Mouse (Mus musculus) hematopoietic stem cell, adult 5-6 weeks (primary cell): ENCODE measurements around the gene Krt83. TPM values are rescaled to one million over a fixed set of nuclear protein-coding genes. Genes with fewer than 3 reads are reported as not detected.

ENCODE experiments used
- ATAC-seq, 2 experiments: fragments of 125-278 bp in 1 of 2; replicated peaks in 1 of 2; 2 replicates each; pipeline ENCODE4 v1.8.0; 2016 to 2017; ENCODE audit warnings: inconsistent platforms in 2 of 2, mild to moderate bottlenecking in 2 of 2, moderate number of reproducible peaks in 2 of 2, low read depth in 1 of 2, moderate TSS enrichment in 1 of 2; ENCODE audit not compliant: low FRiP score in 2 of 2, poor library complexity in 2 of 2, severe bottlenecking in 2 of 2, insufficient read depth in 1 of 2, low TSS enrichment in 1 of 2
- total RNA-seq: library from RNA; stranded (forward); fragments of 172-1452, 232-1000 nt; gene quantifications from 2 replicates; pipeline ENCODE4 v1.2.3, GENCODE M21; 2017

Gene Krt83
- total RNA-seq, 1 experiment from 2014 or later: not detected

- 0 out of 4 replicates have a peak, but pooled peaks of 1 of the 2 experiments have one; percentile 22 for ATAC-seq
Measured at GRCm38 (mm10) chr15:101436611-101437010, 54.7 kb downstream of the Krt83 start.

Other genes with a start within 250 kb of the Krt83 start
- gene Nr4a1, start 237.2 kb downstream of the Krt83 start, total RNA-seq: 246 and 344 TPM in 2 replicates
- gene Atg101, start 207.2 kb downstream of the Krt83 start, total RNA-seq: 31.9 and 59.4 TPM in 2 replicates
- 0.63 TPM in 1 of 2 replicates, not detected in the other for gene 6030408B16Rik, start 198.3 kb downstream of the Krt83 start, total RNA-seq
- 2.8 TPM in 2 replicates for gene Krt80, start 121.3 kb downstream of the Krt83 start, total RNA-seq
- 11.5 and 13.9 TPM in 2 replicates for gene Krt7, start 80.5 kb downstream of the Krt83 start, total RNA-seq
- gene Krt87, start 52.7 kb downstream of the Krt83 start, total RNA-seq: 0.44 TPM in 1 of 2 replicates, not detected in the other
- gene Krt88, start 43.8 kb downstream of the Krt83 start, total RNA-seq: not detected in 2 replicates
- gene Krt81, start 27.8 kb downstream of the Krt83 start, total RNA-seq: not detected in 2 replicates
- not detected in 2 replicates for gene Krt86, start 18.0 kb downstream of the Krt83 start, total RNA-seq
- not detected in 2 replicates for gene Gm49425, start 25.7 kb upstream of the Krt83 start, total RNA-seq
- not detected in 2 replicates for gene Krt84, start 41.3 kb upstream of the Krt83 start, total RNA-seq
- not detected in 2 replicates for gene Krt82, start 59.2 kb upstream of the Krt83 start, total RNA-seq
- not detected in 2 replicates for gene Krt90, start 71.4 kb upstream of the Krt83 start, total RNA-seq
- not detected in 2 replicates for gene Krt75, start 82.4 kb upstream of the Krt83 start, total RNA-seq
- gene Gm5414, start 136.7 kb upstream of the Krt83 start, total RNA-seq: not detected in 2 replicates
- gene Gm5478, start 155.9 kb upstream of the Krt83 start, total RNA-seq: 0.10 TPM in 1 of 2 replicates, not detected in the other
- gene Krt6b, start 188.8 kb upstream of the Krt83 start, total RNA-seq: not detected in 2 replicates
- not detected in 2 replicates for gene Krt6a, start 202.8 kb upstream of the Krt83 start, total RNA-seq
- not detected in 2 replicates for gene Krt5, start 221.4 kb upstream of the Krt83 start, total RNA-seq